Mouse (Mus musculus) olfactory bulb, adult 2 months (tissue): ENCODE measurements around the gene Ccnj. TPM values are rescaled to one million over a fixed set of nuclear protein-coding genes. Genes with fewer than 3 reads are reported as not detected.

Source experiments
- H3K27ac ChIP-seq: fragments of 200-500 bp; 2 replicates; pipeline ENCODE4 v1.5.1; 2012; ENCODE audit warnings: low read depth, low read length; ENCODE audit not compliant: insufficient read depth
- H3K4me1 ChIP-seq: fragments of 200-500 bp; 2 replicates; pipeline ENCODE4 v1.6.1; 2012; ENCODE audit warnings: low read length; ENCODE audit not compliant: control insufficient read depth, insufficient read depth
- H3K4me3 ChIP-seq: fragments of 200-500 bp; 2 replicates; pipeline ENCODE4 v1.5.1; 2012; ENCODE audit warnings: mild to moderate bottlenecking, low read depth, low read length, moderate library complexity; ENCODE audit not compliant: insufficient read depth
- CTCF ChIP-seq: fragments of 200-500 bp; IDR thresholded peaks from 2 replicates; pipeline ENCODE4 v1.5.1; 2012; ENCODE audit warnings: low read depth, mild to moderate bottlenecking, low read length, moderate library complexity; ENCODE audit not compliant: insufficient read depth
- POLR2A ChIP-seq: fragments of 200-500 bp; IDR thresholded peaks from 2 replicates; pipeline ENCODE4 v1.6.1; 2012; ENCODE audit warnings: mild to moderate bottlenecking, low read depth, low read length, moderate library complexity; ENCODE audit not compliant: insufficient read depth
- WGBS: fragments of 180-500 bp; shearing (Covaris S2); methylation state at CpG from one replicate; pipeline ENCODE4 v1.1.7; 2018; 5-methylcytosine and 5-hydroxymethylcytosine counted together
- polyA plus RNA-seq: library from polyadenylated mRNA; stranded (reverse); fragments of >200 nt; gene quantifications from 2 replicates; pipeline ENCODE4 v1.2.4, GENCODE M21; 2012; ENCODE audit warnings: low replicate concordance; ENCODE audit not compliant: missing spikeins, insufficient read depth, insufficient read length

Gene Ccnj
- polyA plus RNA-seq, 1 experiment, result not detected

DNA sequence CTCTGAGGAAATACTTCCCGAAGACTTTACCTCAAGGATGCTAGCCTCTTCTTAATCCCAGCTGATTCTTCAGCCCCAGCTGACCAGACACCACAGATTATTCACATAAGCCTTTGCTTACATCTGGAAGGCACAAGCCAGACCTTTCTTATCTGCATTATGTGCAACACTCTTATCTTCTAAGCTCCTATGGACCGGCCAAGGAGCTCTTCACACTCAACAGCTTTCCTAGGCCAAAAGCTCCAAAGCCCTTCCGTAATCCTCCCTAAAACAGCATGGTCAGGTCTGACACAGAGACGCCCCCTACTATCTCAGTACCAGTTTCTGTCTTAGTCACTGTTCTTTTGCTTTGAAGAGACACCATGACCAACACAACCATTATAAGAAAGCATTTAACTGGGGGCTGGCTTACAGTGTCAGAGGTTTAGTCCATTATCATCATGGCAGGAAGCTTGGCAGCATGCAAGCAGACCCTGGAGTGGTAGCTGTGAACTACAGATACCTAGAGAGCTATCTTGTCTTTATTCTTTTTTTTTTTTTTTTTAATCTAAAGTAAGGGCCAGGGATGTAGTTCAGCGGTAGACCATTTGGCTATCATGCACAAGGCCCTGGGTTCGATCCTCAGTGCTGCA is 13.1 kb upstream of the Ccnj start:
- TF ChIP-seq CTCF (no peak), POLR2A (no peak)
- Histone ChIP-seq H3K4me3 (no peak overlapping the region), H3K4me1 (no peaks in the 10 kb centered on the region), H3K27ac (no peak overlapping the region)
- WGBS, result 92% methylated on average over 6 of the region's 6 CpGs

DNA sequence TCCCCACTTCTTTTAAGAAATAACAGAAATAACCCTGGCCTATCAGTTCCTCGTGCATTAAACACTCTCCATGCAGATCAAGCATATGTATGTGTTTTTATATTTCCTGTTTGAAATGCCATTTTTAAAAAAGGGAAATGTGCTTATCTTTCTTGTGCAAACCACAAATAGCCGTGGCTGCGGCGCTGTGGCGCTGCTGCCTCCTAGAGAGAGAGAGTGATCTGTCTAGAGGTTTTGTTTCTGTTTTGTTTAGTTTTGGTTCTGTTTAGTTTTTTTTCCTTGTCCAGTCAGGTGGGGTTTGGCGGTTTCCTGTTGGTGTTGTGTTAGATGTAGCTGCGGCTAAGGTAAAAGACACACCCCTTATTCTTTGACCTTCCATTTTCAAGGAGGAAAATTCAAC is 12.3 kb upstream of the Ccnj start:
- Histone ChIP-seq H3K4me1 (no peaks in the 10 kb centered on the region), H3K4me3 (no peak overlapping the region), H3K27ac (no peak overlapping the region)
- TF ChIP-seq POLR2A (no peak), CTCF (no peak)
- 78% methylated on average over 7 of the region's 7 CpGs for WGBS

- Histone ChIP-seq H3K4me3 (no peak overlapping the region), H3K4me1 (no peaks in the 10 kb centered on the region), H3K27ac (no peak overlapping the region)
- no peak for TF ChIP-seq CTCF
- TF ChIP-seq POLR2A, result no peak
- WGBS, result 73% methylated on average over 4 of the region's 4 CpGs
Measured at GRCm38 (mm10) chr19:40821306-40821825, 9.7 kb upstream of the Ccnj start.

- no peak overlapping the region for H3K27ac ChIP-seq
- H3K4me3 ChIP-seq, result no peak overlapping the region
- peaks cover 2% of the 10 kb centered on the region; the same call in 1 of the 2 replicates for H3K4me1 ChIP-seq
- TF ChIP-seq CTCF (no peak), POLR2A (no peak)
- 66% methylated on average over 5 of the region's 5 CpGs for WGBS
Measured at GRCm38 (mm10) chr19:40825636-40826035, 5.4 kb upstream of the Ccnj start.

- TF ChIP-seq POLR2A (no peak), CTCF (no peak)
- Histone ChIP-seq H3K4me1 (peaks cover 2% of the 10 kb centered on the region; the same call in 1 of the 2 replicates), H3K27ac (no peak overlapping the region), H3K4me3 (no peak overlapping the region)
- 64% methylated on average over 7 of the region's 7 CpGs for WGBS
Measured at GRCm38 (mm10) chr19:40826735-40827134, 4.3 kb upstream of the Ccnj start.

GRCm38 (mm10) chr19:40830198-40830597 is 881 bp upstream of the Ccnj start:
- no peak overlapping the region for H3K27ac ChIP-seq
- WGBS, result 55% methylated on average over 7 of the region's 7 CpGs
- peaks cover 6% of the 10 kb centered on the region for H3K4me1 ChIP-seq
- peak overlapping the region; percentile 83 for H3K4me3 ChIP-seq
- TF ChIP-seq POLR2A (no peak), CTCF (no peak)

DNA sequence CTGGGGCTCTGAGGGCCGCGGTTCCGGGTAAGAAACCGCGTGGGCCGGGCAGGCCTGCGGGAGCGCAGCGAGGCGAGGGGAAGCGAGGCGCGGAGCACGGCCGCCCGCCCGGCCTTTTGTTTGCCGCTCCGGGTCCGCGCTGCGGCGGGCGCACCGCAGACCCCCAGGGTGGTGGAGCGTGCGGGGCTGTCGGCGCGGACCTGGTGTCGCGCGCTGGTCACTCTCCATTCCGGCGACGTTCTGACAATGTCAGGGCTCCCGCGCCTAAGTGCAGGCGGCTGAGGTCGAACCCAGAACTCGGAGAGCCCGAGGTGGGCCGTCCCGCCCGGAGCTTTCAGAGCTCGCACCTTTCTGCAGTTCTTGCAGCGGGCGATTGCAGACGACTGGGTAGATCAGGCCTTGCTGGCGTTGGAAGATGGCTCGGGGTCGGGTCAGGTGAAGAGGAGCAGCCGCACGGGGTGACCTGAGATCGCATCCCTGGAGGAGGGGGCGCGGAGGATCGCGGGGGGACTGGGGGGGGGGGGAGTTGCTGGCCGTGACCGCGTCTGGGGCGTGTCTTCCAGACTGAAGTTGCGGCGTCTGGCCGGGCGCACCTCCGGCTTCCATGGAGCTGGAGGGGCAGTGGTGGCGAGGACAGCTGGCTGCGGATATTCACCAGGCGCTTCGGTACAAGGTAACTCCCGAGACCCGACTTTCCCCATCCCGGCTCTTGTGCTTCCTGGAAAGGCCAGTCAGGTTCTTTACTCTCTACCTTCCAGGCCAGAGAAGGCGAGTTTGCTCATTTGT is 530 bp downstream of the Ccnj start:
- Histone ChIP-seq H3K27ac (peak overlapping the region; percentile 22), H3K4me3 (peak overlapping the region; percentile 83), H3K4me1 (peaks cover 6% of the 10 kb centered on the region)
- WGBS, result under 1% methylated on average over 74 of the region's 76 CpGs
- TF ChIP-seq POLR2A (no peak), CTCF (no peak)

GRCm38 (mm10) chr19:40832361-40832760 is 1.3 kb downstream of the Ccnj start:
- no peak for TF ChIP-seq CTCF
- no peak for TF ChIP-seq POLR2A
- Histone ChIP-seq H3K27ac (no peak overlapping the region), H3K4me3 (peak overlapping the region; percentile 83), H3K4me1 (peaks cover 6% of the 10 kb centered on the region)
- 18% methylated on average over 5 of the region's 5 CpGs for WGBS

DNA sequence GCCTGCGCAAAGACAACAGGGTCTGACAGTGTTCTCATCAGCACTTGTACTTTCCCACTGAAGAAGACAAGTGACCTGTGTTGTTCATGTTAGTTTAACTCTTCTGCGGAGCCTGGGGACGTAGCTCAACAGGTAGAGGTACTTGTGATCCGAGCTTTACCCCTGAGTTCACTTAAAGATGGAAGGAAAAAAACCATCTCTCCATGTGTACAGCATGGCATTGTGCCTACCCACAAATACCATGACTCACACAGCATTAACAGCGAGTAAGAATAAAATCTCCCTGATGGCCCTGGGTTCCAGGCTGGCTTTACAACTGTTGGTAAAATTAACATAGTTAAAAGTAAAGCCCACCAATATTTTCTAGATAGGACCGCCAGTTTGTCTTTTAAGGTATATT is 3.4 kb downstream of the Ccnj start:
- no peak overlapping the region for H3K27ac ChIP-seq

More for the DNA sequence above, 3.4 kb downstream of the Ccnj start:
- no peak for TF ChIP-seq POLR2A
- no peak for TF ChIP-seq CTCF
- 86% methylated on average over 6 of the region's 6 CpGs for WGBS
- no peak overlapping the region for H3K4me3 ChIP-seq
- peaks cover 6% of the 10 kb centered on the region for H3K4me1 ChIP-seq
